Mouse (Mus musculus) adrenal gland, postnatal 10 days (tissue): Measurements from ENCODE around the gene Krtcap2. TPM values are rescaled to one million over a fixed set of nuclear protein-coding genes. Genes with fewer than 3 reads are reported as not detected.
"Not testable (repeated sequence)": the region's sequence is repeated elsewhere in the genome, so short reads cannot be mapped to it uniquely, and the experiment has no call there.

Experiments used
- DNase-seq: peaks from one replicate; pipeline ENCODE4 v3.0.0; 2021; ENCODE audit warnings: mixed read lengths
- long read RNA-seq, 2 experiments: library from polyadenylated mRNA; stranded (forward); transcript quantifications; one replicate each; pipeline ENCODE4 v2.0.0; 2021
- total RNA-seq, 2 experiments: library from RNA; stranded (reverse); gene quantifications; 2 replicates each; pipeline ENCODE4 v1.2.3; 2021

The Krtcap2 gene
- 100 to 1,000 TPM; 109 to 116 TPM for total RNA-seq
- long read RNA-seq, experiment 1, transcript Krtcap2-201 (5 exons, 1,172 nt), result major isoform, 94 of 116 reads
- long read RNA-seq, experiment 1, partial matches to known transcripts, result 3 of 116 reads
- long read RNA-seq, experiment 1, other reads (novel, unspliced or antisense), result 19 of 116 reads
- long read RNA-seq, experiment 2, transcript Krtcap2-201 (5 exons, 1,172 nt), result major isoform, 57 of 66 reads
- long read RNA-seq, experiment 2, partial matches to known transcripts, result 1 of 66 reads
- long read RNA-seq, experiment 2, other reads (novel, unspliced or antisense), result 8 of 66 reads

GRCm38 (mm10) chr3:89245688-89246171, at the start of gene Krtcap2:
Gene Krtcap2, plus strand, starts transcription at chr3:89245966.
- peak; percentile 28 for DNase-seq

- peak; percentile 94 for DNase-seq
Measured at GRCm38 (mm10) chr3:89195979-89196877, 49.5 kb upstream of the Krtcap2 start.

- no peak for DNase-seq
Measured at GRCm38 (mm10) chr3:89199839-89200238, 45.9 kb upstream of the Krtcap2 start.

- DNase-seq, result peak; percentile 90
Measured at GRCm38 (mm10) chr3:89202253-89203141, 43.3 kb upstream of the Krtcap2 start, which contains the start of gene Gba. Gene Gba, plus strand, starts transcription at chr3:89202928.

- DNase-seq, result no peak
Measured at GRCm38 (mm10) chr3:89203142-89203514, 42.6 kb upstream of the Krtcap2 start.

- no peak for DNase-seq
Measured at GRCm38 (mm10) chr3:89206079-89206478, 39.7 kb upstream of the Krtcap2 start.

GRCm38 (mm10) chr3:89206695-89207094, 39.1 kb upstream of the Krtcap2 start:
- no peak for DNase-seq

- no peak for DNase-seq
Measured at GRCm38 (mm10) chr3:89208075-89208657, 37.6 kb upstream of the Krtcap2 start.

- no peak for DNase-seq
Measured at GRCm38 (mm10) chr3:89208736-89209135, 37.0 kb upstream of the Krtcap2 start.

- DNase-seq, result no peak
Measured at GRCm38 (mm10) chr3:89209731-89210130, 36.0 kb upstream of the Krtcap2 start.

GRCm38 (mm10) chr3:89210162-89210561, 35.6 kb upstream of the Krtcap2 start:
- DNase-seq, result no peak

GRCm38 (mm10) chr3:89210731-89211130, 35.0 kb upstream of the Krtcap2 start:
- peak; percentile 47 for DNase-seq

- DNase-seq, result peak; percentile 95
Measured at GRCm38 (mm10) chr3:89213803-89214530, 31.8 kb upstream of the Krtcap2 start.

- no peak for DNase-seq
Measured at GRCm38 (mm10) chr3:89214681-89215411, 30.9 kb upstream of the Krtcap2 start, which contains the start of gene Thbs3. Gene Thbs3, plus strand, starts transcription at chr3:89215180.

GRCm38 (mm10) chr3:89215853-89216252, 29.9 kb upstream of the Krtcap2 start:
- DNase-seq, result peak; percentile 87

- DNase-seq, result not testable (repeated sequence)
Measured at GRCm38 (mm10) chr3:89216407-89216806, 29.4 kb upstream of the Krtcap2 start.

GRCm38 (mm10) chr3:89218271-89218670, 27.5 kb upstream of the Krtcap2 start:
- no peak for DNase-seq

- no peak for DNase-seq
Measured at GRCm38 (mm10) chr3:89219546-89219945, 26.2 kb upstream of the Krtcap2 start.

- no peak for DNase-seq
Measured at GRCm38 (mm10) chr3:89221167-89221566, 24.6 kb upstream of the Krtcap2 start.

GRCm38 (mm10) chr3:89224796-89225195, 21.0 kb upstream of the Krtcap2 start:
- no peak for DNase-seq
